Mouse (Mus musculus) forebrain, embryonic 13.5 days (tissue): ENCODE results near the gene Rab11fip3. TPM values are rescaled to one million over a fixed set of nuclear protein-coding genes. Genes with fewer than 3 reads are reported as not detected.
"Not testable (repeated sequence)": the region's sequence is repeated elsewhere in the genome, so short reads cannot be mapped to it uniquely, and the experiment has no call there.

Experiments used
- ATAC-seq: fragments of 200-750 bp; cut with Nextera tagmentation; 2 replicates; pipeline ENCODE4 v1.8.0; 2017
- H3K27ac ChIP-seq: fragments of 300-500 bp; sonication (generic); 2 replicates; pipeline ENCODE4 v1.5.1; 2015; ENCODE audit warnings: inconsistent platforms, mild to moderate bottlenecking, moderate library complexity
- H3K27me3 ChIP-seq: fragments of 300-500 bp; sonication (generic); 2 replicates; pipeline ENCODE4 v1.6.1; 2015; ENCODE audit warnings: mild to moderate bottlenecking, inconsistent platforms
- H3K36me3 ChIP-seq: fragments of 300-500 bp; sonication (generic); 2 replicates; pipeline ENCODE4 v1.6.1; 2015; ENCODE audit warnings: mild to moderate bottlenecking, inconsistent platforms; ENCODE audit not compliant: poor library complexity, severe bottlenecking
- H3K4me1 ChIP-seq: fragments of 300-500 bp; sonication (generic); 2 replicates; pipeline ENCODE4 v1.6.1; 2015; ENCODE audit warnings: inconsistent platforms
- H3K4me2 ChIP-seq: fragments of 300-500 bp; sonication (generic); 2 replicates; pipeline ENCODE4 v1.6.1; 2015; ENCODE audit warnings: inconsistent platforms, mild to moderate bottlenecking, moderate library complexity
- H3K4me3 ChIP-seq: fragments of 300-500 bp; sonication (generic); 2 replicates; pipeline ENCODE4 v1.5.1; 2015; ENCODE audit warnings: mild to moderate bottlenecking, inconsistent platforms
- H3K9ac ChIP-seq: fragments of 300-500 bp; sonication (generic); 2 replicates; pipeline ENCODE4 v1.6.1; 2015; ENCODE audit warnings: mild to moderate bottlenecking, inconsistent platforms
- H3K9me3 ChIP-seq: fragments of 300-500 bp; sonication (generic); replicated peaks from 2 replicates; pipeline ENCODE4 v1.6.1; 2016; ENCODE audit warnings: inconsistent platforms
- WGBS: fragments of 180-500 bp; shearing (Covaris S2); methylation state at CpG from one replicate; pipeline ENCODE4 v1.1.7; 2015; 5-methylcytosine and 5-hydroxymethylcytosine counted together
- polyA plus RNA-seq: library from polyadenylated mRNA; unstranded; fragments of >200 nt; fragmentation: Nextera tagmentation; extraction: Ambion mirVana; gene quantifications from 2 replicates; pipeline ENCODE4 v1.2.1, GENCODE M21; 2015

The Rab11fip3 gene
- polyA plus RNA-seq: 22.7 and 24.4 TPM in 2 replicates

- Histone ChIP-seq H3K4me2 (peak within 1 kb of the TSS; percentile 98), H3K9ac (peak within 1 kb of the TSS; percentile 95), H3K4me1 (peaks cover 49% of the 10 kb centered on the region), H3K36me3 (peaks cover 13% of the 10 kb centered on the region), H3K27ac (peak within 1 kb of the TSS; percentile 89), H3K27me3 (peaks cover 9% of the 10 kb centered on the region), H3K4me3 (peak within 1 kb of the TSS; percentile 89), H3K9me3 (no peaks in the 10 kb centered on the region)
- WGBS: under 1% methylated on average over 94 of the region's 94 CpGs
- ATAC-seq: peak; percentile 97
These were observed at the start of gene Rab11fip3 for GRCm38 (mm10) chr17:26068831-26069739. Gene Rab11fip3, minus strand, starts transcription at chr17:26069555.

- Histone ChIP-seq H3K4me3 (no peak overlapping the region), H3K4me2 (no peak overlapping the region), H3K36me3 (no peaks in the 10 kb centered on the region), H3K27me3 (peaks cover 68% of the 10 kb centered on the region), H3K9me3 (no peaks in the 10 kb centered on the region), H3K4me1 (peaks cover 9% of the 10 kb centered on the region), H3K9ac (no peak overlapping the region), H3K27ac (no peak overlapping the region)
- no peak for ATAC-seq
- 88% methylated on average over 17 of the region's 17 CpGs for whole genome bisulfite sequencing
These were observed 47.3 kb upstream of the Rab11fip3 start for GRCm38 (mm10) chr17:26116503-26117258.

DNA sequence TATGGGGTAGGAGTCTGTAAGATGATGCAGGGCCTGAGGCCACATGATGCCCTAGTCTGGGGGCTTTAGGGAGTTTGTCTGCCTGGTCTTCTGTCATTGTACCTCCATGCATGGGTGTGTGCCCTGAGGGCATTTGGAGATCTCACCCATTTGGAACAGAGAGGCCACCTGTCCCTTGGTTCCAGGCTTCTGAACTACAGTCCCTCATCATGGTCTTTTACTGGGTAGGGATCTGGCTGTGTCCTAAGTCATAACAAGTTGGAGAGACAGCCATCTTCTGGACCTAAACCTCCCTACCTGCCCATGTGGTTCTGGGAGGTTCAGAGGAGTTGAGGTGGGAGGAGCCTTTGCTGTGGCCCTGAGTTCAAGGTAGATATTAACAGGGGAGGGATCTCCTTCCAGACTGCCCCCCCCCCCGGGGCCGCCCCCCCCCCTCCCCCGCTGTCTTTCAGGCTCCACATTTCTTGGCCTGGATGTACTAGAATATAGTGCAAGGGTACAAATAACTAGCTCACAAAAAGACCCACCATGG lies 46.7 kb upstream of the Rab11fip3 start:
- Histone ChIP-seq H3K4me1 (peaks cover 14% of the 10 kb centered on the region), H3K36me3 (no peaks in the 10 kb centered on the region), H3K4me3 (no peak overlapping the region), H3K9me3 (no peaks in the 10 kb centered on the region), H3K4me2 (no peak overlapping the region), H3K27ac (no peak overlapping the region), H3K9ac (no peak overlapping the region), H3K27me3 (peaks cover 74% of the 10 kb centered on the region)
- no peak for ATAC-seq
- WGBS: 63% methylated on average over 3 of the region's 3 CpGs

- ATAC-seq: no peak
- Histone ChIP-seq H3K9ac (no peak overlapping the region), H3K9me3 (no peaks in the 10 kb centered on the region), H3K4me1 (peaks cover 19% of the 10 kb centered on the region), H3K4me2 (no peak overlapping the region), H3K27ac (no peak overlapping the region), H3K36me3 (no peaks in the 10 kb centered on the region), H3K27me3 (peaks cover 80% of the 10 kb centered on the region), H3K4me3 (no peak overlapping the region)
- whole genome bisulfite sequencing: 86% methylated on average over 7 of the region's 7 CpGs
These were observed 46.0 kb upstream of the Rab11fip3 start for GRCm38 (mm10) chr17:26115205-26115898.

DNA sequence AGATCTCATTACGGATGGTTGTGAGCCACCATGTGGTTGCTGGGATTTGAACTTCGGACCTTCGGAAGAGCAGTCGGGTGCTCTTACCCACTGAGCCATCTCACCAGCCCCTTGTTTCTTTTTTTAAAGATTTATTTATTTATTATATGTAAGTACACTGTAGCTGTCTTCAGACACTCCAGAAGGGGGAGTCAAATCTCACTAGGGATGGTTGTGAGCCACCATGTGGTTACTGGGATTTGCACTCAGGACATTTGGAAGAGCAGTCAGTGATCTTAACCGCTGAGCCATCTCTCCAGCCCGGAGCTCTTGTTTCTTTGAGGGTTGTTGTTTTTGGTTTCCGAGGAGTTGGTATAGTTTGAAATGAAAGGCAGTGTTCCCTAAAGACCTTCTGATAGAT lies 45.1 kb upstream of the Rab11fip3 start:
- not testable (repeated sequence) for H3K9ac ChIP-seq, ATAC-seq, H3K9me3 ChIP-seq, H3K4me2 ChIP-seq, H3K36me3 ChIP-seq, H3K27ac ChIP-seq, H3K4me3 ChIP-seq
- peaks cover 19% of the 10 kb centered on the region for H3K4me1 ChIP-seq
- H3K27me3 ChIP-seq: peaks cover 78% of the 10 kb centered on the region
- 71% methylated on average over 7 of the region's 7 CpGs for WGBS

DNA sequence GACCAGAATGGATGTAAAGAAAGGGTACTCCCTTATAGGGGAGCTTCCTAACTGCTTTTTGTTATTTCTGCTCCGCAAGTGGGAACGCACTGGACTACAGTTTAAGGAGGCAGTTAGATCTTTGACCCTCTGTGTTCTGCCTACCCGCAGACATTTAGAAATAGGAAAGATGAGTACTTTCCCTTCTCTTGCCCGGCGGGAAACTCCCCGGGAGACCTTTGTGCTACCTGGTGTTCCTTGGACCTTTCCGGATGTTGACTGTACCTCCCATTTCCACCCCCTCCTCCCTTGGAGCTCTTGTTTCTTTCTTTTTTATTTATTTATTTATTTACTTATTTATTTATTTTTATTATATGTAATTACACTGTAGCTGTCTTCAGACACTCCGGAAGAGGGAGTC lies 44.7 kb upstream of the Rab11fip3 start:
- 12% methylated on average over 8 of the region's 8 CpGs for WGBS
- peaks cover 74% of the 10 kb centered on the region for H3K27me3 ChIP-seq
- H3K4me3 ChIP-seq: peak overlapping the region; percentile 82

GRCm38 (mm10) chr17:26113181-26113948 lies 44.0 kb upstream of the Rab11fip3 start, which contains the start of gene Tmem8:
Gene Tmem8, plus strand, starts transcription at chr17:26113299.
- H3K27ac ChIP-seq: no peak within 1 kb of the TSS
- peak within 1 kb of the TSS; percentile 85 for H3K9ac ChIP-seq
- H3K36me3 ChIP-seq: no peaks in the 10 kb centered on the region
- peak within 1 kb of the TSS; percentile 95 for H3K4me2 ChIP-seq
- whole genome bisulfite sequencing: under 1% methylated on average over 52 of the region's 75 CpGs
- H3K27me3 ChIP-seq: peaks cover 70% of the 10 kb centered on the region
- no peaks in the 10 kb centered on the region for H3K9me3 ChIP-seq
- peak within 1 kb of the TSS; percentile 82 for H3K4me3 ChIP-seq
- H3K4me1 ChIP-seq: peaks cover 19% of the 10 kb centered on the region
- ATAC-seq: peak; percentile 82

More for the DNA sequence above, 44.7 kb upstream of the Rab11fip3 start:
- 0 out of 2 replicates have a peak, but pooled peaks have one; percentile 5 for ATAC-seq
- Histone ChIP-seq H3K4me2 (peak overlapping the region; percentile 95), H3K4me1 (peaks cover 19% of the 10 kb centered on the region), H3K36me3 (no peaks in the 10 kb centered on the region), H3K9ac (peak overlapping the region; percentile 85), H3K9me3 (no peaks in the 10 kb centered on the region), H3K27ac (no peak overlapping the region)

DNA sequence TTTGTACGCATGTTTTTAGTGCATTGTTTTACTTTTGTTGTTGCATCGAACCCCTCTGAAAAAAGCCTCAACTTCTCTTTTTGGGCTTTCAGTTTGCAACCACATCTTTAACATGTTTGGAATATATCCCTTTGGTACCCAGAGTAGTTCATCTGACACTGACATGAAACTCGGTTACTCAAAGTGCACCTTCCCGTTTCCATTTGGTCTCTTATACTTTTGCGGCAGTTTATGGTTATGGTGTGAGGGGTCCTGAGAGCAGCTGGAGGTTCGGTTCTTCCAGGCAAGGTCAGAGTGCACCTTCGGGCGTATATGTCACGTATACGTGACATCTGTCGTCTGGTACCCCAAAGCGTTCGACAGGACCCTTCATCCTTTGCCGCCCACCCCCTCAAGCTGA lies 43.4 kb upstream of the Rab11fip3 start:
- Histone ChIP-seq H3K36me3 (no peaks in the 10 kb centered on the region), H3K9ac (peak overlapping the region; percentile 85), H3K27me3 (peaks cover 65% of the 10 kb centered on the region), H3K4me1 (peaks cover 19% of the 10 kb centered on the region), H3K9me3 (no peaks in the 10 kb centered on the region), H3K4me2 (peak overlapping the region; percentile 95), H3K4me3 (peak overlapping the region; percentile 82), H3K27ac (no peak overlapping the region)
- WGBS: 18% methylated on average over 14 of the region's 14 CpGs
- ATAC-seq: no peak

- H3K36me3 ChIP-seq: no peaks in the 10 kb centered on the region
- H3K27ac ChIP-seq: no peak overlapping the region
- no peak overlapping the region for H3K4me3 ChIP-seq
- no peak overlapping the region for H3K4me2 ChIP-seq
- no peaks in the 10 kb centered on the region for H3K9me3 ChIP-seq
- WGBS: 23% methylated on average over 4 of the region's 4 CpGs
- no peak for ATAC-seq
- H3K9ac ChIP-seq: no peak overlapping the region
- H3K4me1 ChIP-seq: peaks cover 19% of the 10 kb centered on the region
- H3K27me3 ChIP-seq: peaks cover 55% of the 10 kb centered on the region
These were observed 42.4 kb upstream of the Rab11fip3 start for GRCm38 (mm10) chr17:26111722-26112121.

GRCm38 (mm10) chr17:26111024-26111423 lies 41.7 kb upstream of the Rab11fip3 start:
- Histone ChIP-seq H3K27me3 (peaks cover 50% of the 10 kb centered on the region), H3K4me3 (no peak overlapping the region), H3K27ac (no peak overlapping the region), H3K4me1 (peaks cover 19% of the 10 kb centered on the region), H3K36me3 (no peaks in the 10 kb centered on the region), H3K9ac (no peak overlapping the region), H3K9me3 (no peaks in the 10 kb centered on the region), H3K4me2 (no peak overlapping the region)
- WGBS: 4% methylated on average over 4 of the region's 4 CpGs
- ATAC-seq: no peak

- Histone ChIP-seq H3K9ac (no peak overlapping the region), H3K4me2 (no peak overlapping the region), H3K9me3 (no peaks in the 10 kb centered on the region), H3K27ac (no peak overlapping the region), H3K4me1 (peaks cover 19% of the 10 kb centered on the region), H3K36me3 (no peaks in the 10 kb centered on the region), H3K27me3 (peaks cover 41% of the 10 kb centered on the region), H3K4me3 (no peak overlapping the region)
- ATAC-seq: no peak
- 13% methylated on average over 4 of the region's 4 CpGs for WGBS
These were observed 40.8 kb upstream of the Rab11fip3 start for GRCm38 (mm10) chr17:26110156-26110555.
